Mouse (Mus musculus) brain, embryonic 14.5 days (tissue): ENCODE results near the gene Gopc. TPM values are rescaled to one million over a fixed set of nuclear protein-coding genes. Genes with fewer than 3 reads are reported as not detected.
"Not testable (repeated sequence)": the region's sequence is repeated elsewhere in the genome, so short reads cannot be mapped to it uniquely, and the experiment has no call there.

ENCODE experiments used
- DNase-seq: peaks from one replicate; pipeline ENCODE4 v3.0.0-alpha.2; 2011; ENCODE audit warnings: low read depth
- CTCF ChIP-seq: fragments of 200-500 bp; IDR thresholded peaks from 2 replicates; pipeline ENCODE4 v1.5.1; 2012; ENCODE audit warnings: inconsistent platforms, mild to moderate bottlenecking, moderate library complexity, borderline replicate concordance; ENCODE audit not compliant: insufficient read depth, insufficient read length; ENCODE audit errors: extremely low read depth
- POLR2A ChIP-seq: fragments of 200-500 bp; IDR thresholded peaks from 2 replicates; pipeline ENCODE4 v1.6.1; 2012; ENCODE audit warnings: mild to moderate bottlenecking, inconsistent platforms, borderline replicate concordance; ENCODE audit not compliant: poor library complexity, insufficient read depth, insufficient read length, severe bottlenecking; ENCODE audit errors: extremely low read depth
- polyA plus RNA-seq: library from polyadenylated mRNA; depleted of rRNA; stranded (reverse); fragments of >200 nt; gene quantifications from 2 replicates; pipeline ENCODE4 v1.2.3, GENCODE M21; 2012

Gene Gopc
- polyA plus RNA-seq, 1 experiment = 19.4 TPM

- DNase-seq = no peak
- TF ChIP-seq POLR2A (no peak), CTCF (no peak)
These were observed 1.6 kb upstream of the Gopc start for GRCm38 (mm10) chr10:52383522-52383921.

- no peak for DNase-seq
- TF ChIP-seq CTCF (no peak), POLR2A (no peak)
These were observed 1.1 kb upstream of the Gopc start for GRCm38 (mm10) chr10:52383022-52383421.

GRCm38 (mm10) chr10:52381321-52381801, 563 bp downstream of the Gopc start:
- TF ChIP-seq POLR2A (no peak), CTCF (no peak)
- peak; percentile 77 for DNase-seq

- no peak for TF ChIP-seq POLR2A
- TF ChIP-seq CTCF = no peak
- no peak for DNase-seq
These were observed 4.1 kb downstream of the Gopc start for GRCm38 (mm10) chr10:52377813-52378212.

GRCm38 (mm10) chr10:52376422-52376821, 5.5 kb downstream of the Gopc start:
- TF ChIP-seq POLR2A (no peak), CTCF (no peak)

GRCm38 (mm10) chr10:52374651-52375050, 7.3 kb downstream of the Gopc start:
- TF ChIP-seq POLR2A (no peak), CTCF (no peak)
- DNase-seq = no peak

More at GRCm38 (mm10) chr10:52376422-52376821, 5.5 kb downstream of the Gopc start:
- DNase-seq = no peak

GRCm38 (mm10) chr10:52373834-52374233, 8.1 kb downstream of the Gopc start:
- TF ChIP-seq CTCF (no peak), POLR2A (no peak)
- no peak for DNase-seq

GRCm38 (mm10) chr10:52368376-52368775, 13.5 kb downstream of the Gopc start:
- peak; percentile 5 for DNase-seq
- TF ChIP-seq CTCF = no peak
- TF ChIP-seq POLR2A = no peak

GRCm38 (mm10) chr10:52360862-52361609, 20.9 kb downstream of the Gopc start:
- TF ChIP-seq CTCF = no peak
- no peak for TF ChIP-seq POLR2A
- no peak for DNase-seq

GRCm38 (mm10) chr10:52360241-52360735, 21.6 kb downstream of the Gopc start:
- no peak for DNase-seq
- no peak for TF ChIP-seq POLR2A
- TF ChIP-seq CTCF = no peak

GRCm38 (mm10) chr10:52358467-52358866, 23.5 kb downstream of the Gopc start, which contains the start of gene Gm26741:
Gene Gm26741, plus strand, starts transcription at chr10:52358767.
- no peak for TF ChIP-seq CTCF
- no peak for TF ChIP-seq POLR2A
- DNase-seq = no peak

GRCm38 (mm10) chr10:52353184-52353583, 28.7 kb downstream of the Gopc start:
- peak; percentile 29 for DNase-seq
- TF ChIP-seq POLR2A (no peak), CTCF (peak; percentile 22; the same call in 1 of the 2 replicates)

GRCm38 (mm10) chr10:52343324-52343723, 38.6 kb downstream of the Gopc start:
- not testable (repeated sequence) for DNase-seq

- peak; percentile 43; the same call in 1 of the 2 replicates for TF ChIP-seq CTCF
- no peak for TF ChIP-seq POLR2A
- DNase-seq = peak; percentile 65
These were observed 50.9 kb downstream of the Gopc start for GRCm38 (mm10) chr10:52331007-52331406.
